Mouse (Mus musculus) stomach, embryonic 14.5 days (tissue): Measurements from ENCODE around the gene Mycbp. TPM values are rescaled to one million over a fixed set of nuclear protein-coding genes. Genes with fewer than 3 reads are reported as not detected.

ENCODE experiments used
- ATAC-seq: fragments of 200-750 bp; cut with Nextera tagmentation; 2 replicates; pipeline ENCODE4 v1.8.0; 2017; ENCODE audit warnings: low read depth, moderate TSS enrichment; ENCODE audit not compliant: insufficient number of reproducible peaks, insufficient read depth, low FRiP score
- H3K27ac ChIP-seq: fragments of 300-500 bp; sonication (generic); 2 replicates; pipeline ENCODE4 v1.5.1; 2014; ENCODE audit warnings: mild to moderate bottlenecking, low read length, moderate library complexity, mixed read lengths
- H3K27me3 ChIP-seq: fragments of 300-500 bp; sonication (generic); 2 replicates; pipeline ENCODE4 v1.6.1; 2014; ENCODE audit warnings: low read length, control low read depth, mixed read lengths; ENCODE audit not compliant: control insufficient read depth, insufficient read depth
- H3K36me3 ChIP-seq: fragments of 300-500 bp; sonication (generic); 2 replicates; pipeline ENCODE4 v1.6.1; 2014; ENCODE audit warnings: mild to moderate bottlenecking, control low read depth, low read length, moderate library complexity, mixed read lengths; ENCODE audit not compliant: control insufficient read depth, insufficient read depth
- H3K4me1 ChIP-seq: fragments of 300-500 bp; sonication (generic); 2 replicates; pipeline ENCODE4 v1.6.1; 2014; ENCODE audit warnings: low read length, control low read depth, mixed read lengths; ENCODE audit not compliant: control insufficient read depth, insufficient read depth
- H3K4me2 ChIP-seq: fragments of 300-500 bp; sonication (generic); replicated peaks from 2 replicates; pipeline ENCODE4 v1.6.1; 2014; ENCODE audit warnings: low read depth, low read length, control low read depth
- H3K4me3 ChIP-seq: fragments of 300-500 bp; sonication (generic); 2 replicates; pipeline ENCODE4 v1.5.1; 2014; ENCODE audit warnings: low read depth, low read length, control low read depth
- H3K9ac ChIP-seq: fragments of 300-500 bp; sonication (generic); replicated peaks from 2 replicates; pipeline ENCODE4 v1.6.1; 2014; ENCODE audit warnings: low read depth, mild to moderate bottlenecking, control low read depth, low read length, moderate library complexity, mixed read lengths
- H3K9me3 ChIP-seq: fragments of 300-500 bp; sonication (generic); 2 replicates; pipeline ENCODE4 v1.6.1; 2016; ENCODE audit warnings: low read depth, low read length, control low read depth; ENCODE audit not compliant: control insufficient read depth
- WGBS: fragments of 180-500 bp; shearing (Covaris S2); extraction: QIAGEN DNeasy Blood & Tissue Kit; methylation state at CpG from one replicate; pipeline ENCODE4 v1.1.7; 2014; 5-methylcytosine and 5-hydroxymethylcytosine counted together
- polyA plus RNA-seq: library from polyadenylated mRNA; unstranded; fragments of >200 nt; fragmentation: Nextera tagmentation; extraction: Ambion mirVana; gene quantifications from 2 replicates; pipeline ENCODE4 v1.2.1, GENCODE M21; 2014

Gene Mycbp
- polyA plus RNA-seq, 1 experiment from 2014 or later, result 81.9 TPM

GRCm38 (mm10) chr4:123948901-123949300 is 44.3 kb downstream of the Mycbp start:
- no peak overlapping the region for H3K4me2 ChIP-seq
- no peaks in the 10 kb centered on the region for H3K9me3 ChIP-seq
- ATAC-seq, result no peak
- 75% methylated on average over 6 of the region's 6 CpGs for WGBS
- H3K36me3 ChIP-seq, result no peaks in the 10 kb centered on the region
- no peaks in the 10 kb centered on the region for H3K4me1 ChIP-seq
- no peak overlapping the region for H3K9ac ChIP-seq
- H3K4me3 ChIP-seq, result no peak overlapping the region
- no peak overlapping the region for H3K27ac ChIP-seq
- H3K27me3 ChIP-seq, result no peaks in the 10 kb centered on the region

- no peaks in the 10 kb centered on the region for H3K36me3 ChIP-seq
- no peak overlapping the region for H3K9ac ChIP-seq
- no peak overlapping the region for H3K4me3 ChIP-seq
- H3K4me2 ChIP-seq, result no peak overlapping the region
- H3K9me3 ChIP-seq, result no peaks in the 10 kb centered on the region
- H3K27ac ChIP-seq, result no peak overlapping the region
- peak; percentile 79 for ATAC-seq
- WGBS, result 55% methylated on average over 10 of the region's 10 CpGs
- no peaks in the 10 kb centered on the region; the same call in 1 of the 2 replicates for H3K27me3 ChIP-seq
- no peaks in the 10 kb centered on the region for H3K4me1 ChIP-seq
Measured at GRCm38 (mm10) chr4:123949649-123950048, 45.0 kb downstream of the Mycbp start.

GRCm38 (mm10) chr4:123952059-123952458 is 47.4 kb downstream of the Mycbp start:
- Histone ChIP-seq H3K9me3 (no peaks in the 10 kb centered on the region), H3K27me3 (peaks cover 3% of the 10 kb centered on the region; the same call in 1 of the 2 replicates), H3K27ac (no peak overlapping the region), H3K9ac (no peak overlapping the region), H3K4me3 (no peak overlapping the region), H3K4me2 (no peak overlapping the region), H3K36me3 (no peaks in the 10 kb centered on the region), H3K4me1 (0 out of 2 replicates have a peak, but pooled peaks cover 8% of the 10 kb centered on the region)
- 52% methylated on average over 7 of the region's 8 CpGs for WGBS
- ATAC-seq, result no peak

- 5% methylated on average over 31 of the region's 31 CpGs for WGBS
- H3K9me3 ChIP-seq, result no peaks in the 10 kb centered on the region
- H3K4me3 ChIP-seq, result peak overlapping the region; percentile 2; the same call in 1 of the 2 replicates
- H3K9ac ChIP-seq, result no peak overlapping the region
- peak overlapping the region; percentile 37 for H3K4me2 ChIP-seq
- 0 out of 2 replicates have a peak, but pooled peaks cover 12% of the 10 kb centered on the region for H3K4me1 ChIP-seq
- H3K27me3 ChIP-seq, result peaks cover 3% of the 10 kb centered on the region; the same call in 1 of the 2 replicates
- H3K27ac ChIP-seq, result no peak overlapping the region
- ATAC-seq, result peak; percentile 71; the same call in 1 of the 2 replicates
- no peaks in the 10 kb centered on the region for H3K36me3 ChIP-seq
Measured at GRCm38 (mm10) chr4:123956703-123957491, 52.3 kb downstream of the Mycbp start.

GRCm38 (mm10) chr4:123957492-123957808 is 52.8 kb downstream of the Mycbp start:
- Histone ChIP-seq H3K4me1 (0 out of 2 replicates have a peak, but pooled peaks cover 12% of the 10 kb centered on the region), H3K27me3 (peaks cover 3% of the 10 kb centered on the region; the same call in 1 of the 2 replicates), H3K27ac (no peak overlapping the region), H3K36me3 (no peaks in the 10 kb centered on the region), H3K4me3 (0 out of 2 replicates have a peak overlapping the region, but pooled peaks have one; percentile 2), H3K9ac (no peak overlapping the region), H3K4me2 (peak overlapping the region; percentile 37), H3K9me3 (no peaks in the 10 kb centered on the region)
- ATAC-seq, result no peak
- 56% methylated on average over 4 of the region's 4 CpGs for WGBS

- Histone ChIP-seq H3K4me1 (0 out of 2 replicates have a peak, but pooled peaks cover 12% of the 10 kb centered on the region), H3K9ac (no peak overlapping the region), H3K27me3 (peaks cover 3% of the 10 kb centered on the region; the same call in 1 of the 2 replicates), H3K4me2 (no peak overlapping the region), H3K4me3 (no peak overlapping the region), H3K9me3 (no peaks in the 10 kb centered on the region), H3K36me3 (no peaks in the 10 kb centered on the region), H3K27ac (no peak overlapping the region)
- no peak for ATAC-seq
- 61% methylated on average over 4 of the region's 4 CpGs for WGBS
Measured at GRCm38 (mm10) chr4:123957891-123958290, 53.3 kb downstream of the Mycbp start.

- Histone ChIP-seq H3K27me3 (0 out of 2 replicates have a peak, but pooled peaks cover 3% of the 10 kb centered on the region), H3K36me3 (no peaks in the 10 kb centered on the region), H3K27ac (no peak overlapping the region), H3K9ac (no peak overlapping the region), H3K4me3 (no peak overlapping the region), H3K9me3 (no peaks in the 10 kb centered on the region), H3K4me1 (0 out of 2 replicates have a peak, but pooled peaks cover 12% of the 10 kb centered on the region), H3K4me2 (no peak overlapping the region)
- ATAC-seq, result no peak
- WGBS, result 38% methylated on average over 4 of the region's 4 CpGs
Measured at GRCm38 (mm10) chr4:123960955-123961354, 56.3 kb downstream of the Mycbp start.
